Mouse (Mus musculus): ENCODE measurements at regions not wholly inside any gene's neighbourhood (a gene's known extent, or its start where the extent isn't known, plus 50 kb on each side); places are given as distances from the start of the nearest gene placed in this dataset.
A peak's percentile ranks its signal among the peaks of the same experiment; 100 is the strongest.
"Not testable (repeated sequence)": the region's sequence is repeated elsewhere in the genome, so short reads cannot be mapped to it uniquely, and the experiment has no call there.

GRCm38 (mm10) chr4:64432097-64432496 lies 385.3 kb upstream of the Tnc start:
- DNase-seq, result no peak

DNA sequence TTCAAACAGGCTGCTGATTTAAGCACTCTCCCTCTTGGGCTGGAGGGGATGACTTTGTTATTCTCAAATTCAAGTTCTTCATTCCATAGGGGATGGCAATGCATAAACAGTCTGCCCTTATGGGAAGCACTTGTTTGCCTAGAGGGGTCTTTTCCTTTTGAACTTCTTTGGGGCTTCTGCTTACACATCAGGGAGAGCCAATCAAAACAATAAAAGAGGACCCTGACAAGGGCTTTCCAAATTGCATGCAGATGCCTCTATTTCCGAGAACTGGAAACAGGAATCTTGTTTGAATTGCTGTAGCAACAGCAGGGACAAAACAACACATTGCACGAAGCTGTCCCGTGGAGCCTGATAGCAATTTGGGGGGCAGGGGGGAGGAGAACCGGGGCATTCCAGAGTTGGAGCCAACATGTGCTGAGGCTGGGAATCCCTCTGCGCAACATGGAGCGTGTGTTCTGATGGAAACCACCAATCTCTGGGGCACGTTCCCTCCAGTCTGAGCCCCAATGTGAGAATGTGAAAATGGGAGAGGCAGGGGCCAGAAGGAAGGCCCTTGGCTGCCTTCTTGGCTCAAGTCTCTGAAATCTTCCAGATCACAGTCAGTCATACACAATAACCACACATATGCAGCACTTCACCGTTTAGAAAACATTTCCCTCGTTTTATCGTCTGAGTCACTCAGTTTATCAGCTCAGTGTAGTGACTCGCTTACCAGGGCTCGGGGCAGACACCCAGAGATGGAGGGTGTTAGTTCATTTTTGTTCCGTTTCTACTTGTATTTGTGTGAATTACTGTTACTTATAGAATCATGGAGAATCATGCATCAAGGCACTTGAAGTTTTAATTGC lies 391.2 kb upstream of the Tnc start:
- DNase-seq, result no peak

- no peak for DNase-seq
These were observed 404.6 kb upstream of the Tnc start for GRCm38 (mm10) chr4:64451442-64451841.

DNA sequence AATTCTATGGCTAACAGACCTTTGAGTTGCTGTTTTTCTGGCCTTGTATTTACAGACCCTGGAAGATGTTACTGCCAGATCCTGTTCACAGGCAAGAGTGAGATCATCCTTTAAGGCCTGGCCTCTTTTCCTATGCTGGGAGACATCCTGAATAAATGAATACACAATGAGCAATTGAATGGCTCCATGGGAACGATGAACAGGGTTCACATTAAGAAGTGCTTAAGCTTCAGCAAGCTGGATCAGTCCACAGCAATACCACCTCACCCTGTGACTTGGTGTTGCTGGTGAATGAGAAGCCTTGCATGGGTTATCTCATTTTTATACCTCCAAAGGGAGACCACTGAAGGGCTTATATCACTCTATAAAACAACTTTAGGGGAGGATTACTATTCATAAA lies 405.1 kb upstream of the Tnc start:
- DNase-seq, result no peak

DNA sequence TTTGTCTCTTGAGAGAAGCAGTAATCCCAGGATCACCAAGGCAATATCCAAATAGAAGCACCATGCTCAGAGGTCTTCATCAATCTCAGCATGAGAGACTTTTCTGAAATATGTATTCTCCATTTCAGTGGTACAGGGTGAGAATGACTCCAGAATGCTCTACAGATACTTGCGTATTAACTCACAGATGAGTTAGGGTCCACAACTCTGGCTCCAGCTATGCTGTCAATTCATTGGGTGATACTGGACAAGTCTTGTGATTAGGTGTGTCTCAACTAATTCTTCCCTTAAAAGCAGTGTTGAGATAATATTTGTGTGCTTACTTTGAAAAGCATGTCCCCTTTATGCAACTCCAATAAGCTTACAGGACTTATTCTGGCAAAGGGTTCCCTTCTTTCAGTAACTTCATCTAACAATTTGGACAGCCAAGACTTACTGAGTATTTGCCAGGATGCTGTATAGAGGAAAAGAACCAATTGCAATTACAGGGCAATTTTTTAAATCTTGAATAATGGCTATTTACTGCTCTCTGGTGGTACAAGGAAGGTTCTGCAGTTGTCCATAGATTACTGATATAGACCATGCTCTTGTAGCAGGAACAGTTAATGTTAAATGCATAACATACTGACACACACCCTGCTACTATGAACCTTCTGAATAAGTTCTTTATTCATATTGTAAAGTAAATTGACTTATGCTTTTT lies 445.6 kb upstream of the Tnc start:
- no peak for DNase-seq

- not testable (repeated sequence) for DNase-seq
These were observed 450.9 kb upstream of the Tnc start for GRCm38 (mm10) chr4:64497759-64498158.

GRCm38 (mm10) chr4:64500635-64501395 lies 454.0 kb upstream of the Tnc start:
- no peak for DNase-seq

DNA sequence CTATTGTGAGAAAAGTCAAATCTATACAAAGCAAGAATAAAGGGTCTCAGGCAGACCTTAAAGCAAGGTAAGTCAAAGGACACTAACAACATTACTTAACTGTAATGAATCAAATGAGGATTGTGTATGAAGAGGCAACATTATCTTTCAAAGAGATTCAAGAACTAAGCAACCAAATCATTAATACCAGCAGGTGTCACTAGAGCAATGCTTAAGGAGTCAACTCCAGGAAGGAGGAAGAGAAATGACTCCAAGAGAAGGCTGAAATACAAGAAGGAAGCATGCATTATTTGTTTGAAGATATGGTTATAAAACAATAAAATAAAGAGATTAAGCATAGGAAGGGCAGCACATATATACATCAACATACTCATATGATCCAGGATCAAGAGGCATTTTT lies 475.1 kb upstream of the Tnc start:
- no peak for DNase-seq

DNA sequence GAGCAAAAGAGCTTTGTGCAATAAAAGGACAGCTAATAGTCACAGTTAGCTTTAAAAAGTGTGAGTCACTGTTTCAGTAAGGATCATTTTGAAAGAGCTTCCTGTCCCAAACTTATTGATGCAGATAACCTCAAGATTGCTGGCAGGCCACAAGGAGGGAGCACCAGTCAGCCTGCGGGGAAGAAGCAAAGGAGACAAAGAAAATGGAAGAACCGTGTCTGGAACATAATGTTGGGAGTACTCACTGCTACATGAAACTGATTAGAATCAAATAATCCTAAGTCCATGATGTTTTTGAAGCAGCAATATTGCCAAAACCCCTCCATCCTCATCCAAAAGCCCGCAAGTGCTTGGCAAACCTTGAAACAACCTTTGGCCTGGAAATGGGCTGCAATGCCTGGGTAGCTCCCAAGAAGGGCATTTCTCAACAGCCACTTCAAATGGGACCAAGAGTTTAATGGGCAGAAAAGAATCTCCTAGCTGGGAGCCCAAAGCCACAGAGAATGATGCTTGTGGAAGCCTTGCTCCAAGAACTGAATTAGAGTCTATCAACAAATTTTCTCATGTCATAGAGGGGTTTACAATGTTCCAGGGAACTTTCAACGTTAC lies 481.0 kb upstream of the Tnc start:
- DNase-seq, result no peak

GRCm38 (mm10) chr4:64530585-64530984 lies 483.8 kb upstream of the Tnc start:
- DNase-seq, result no peak

- peak; percentile 15 for DNase-seq
These were observed 486.2 kb upstream of the Tnc start for GRCm38 (mm10) chr4:64533019-64533418.

DNA sequence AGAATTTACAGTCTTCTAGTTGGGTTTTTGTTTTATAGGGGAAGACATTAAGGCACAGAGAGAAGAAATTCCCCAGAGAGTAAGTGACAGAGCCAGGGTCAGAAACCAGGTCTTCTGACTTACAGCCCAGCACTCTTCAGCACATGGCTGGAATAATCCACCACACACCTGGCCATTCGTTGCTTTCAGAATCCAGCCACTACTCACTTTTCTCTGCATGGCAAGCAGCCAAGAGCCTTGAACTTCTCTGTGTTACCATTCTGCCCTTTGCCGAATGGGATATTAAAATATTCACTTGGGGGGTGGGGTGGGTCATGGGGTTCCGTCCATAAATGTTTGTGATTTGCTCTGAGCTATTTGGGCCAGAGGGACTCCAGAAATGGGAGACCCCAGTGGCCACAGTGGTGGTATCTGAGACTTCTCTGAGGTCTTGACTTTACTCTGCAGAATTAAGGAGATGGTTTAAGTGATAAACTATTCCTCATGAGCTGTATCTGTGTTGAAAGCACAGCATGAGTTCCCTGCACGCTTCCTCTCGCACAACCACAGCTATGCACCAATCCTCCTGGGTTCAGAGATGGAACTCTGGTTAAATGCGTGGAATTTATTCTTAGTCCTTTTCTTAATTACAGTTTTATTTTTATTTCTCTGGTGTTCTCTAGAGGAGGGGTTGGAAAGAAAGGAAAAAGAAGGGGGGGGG lies 488.9 kb upstream of the Tnc start:
- DNase-seq, result no peak

GRCm38 (mm10) chr4:64538009-64538408 lies 491.2 kb upstream of the Tnc start:
- DNase-seq, result no peak

GRCm38 (mm10) chr4:64544576-64545185 lies 497.9 kb upstream of the Tnc start:
- DNase-seq, result no peak

DNA sequence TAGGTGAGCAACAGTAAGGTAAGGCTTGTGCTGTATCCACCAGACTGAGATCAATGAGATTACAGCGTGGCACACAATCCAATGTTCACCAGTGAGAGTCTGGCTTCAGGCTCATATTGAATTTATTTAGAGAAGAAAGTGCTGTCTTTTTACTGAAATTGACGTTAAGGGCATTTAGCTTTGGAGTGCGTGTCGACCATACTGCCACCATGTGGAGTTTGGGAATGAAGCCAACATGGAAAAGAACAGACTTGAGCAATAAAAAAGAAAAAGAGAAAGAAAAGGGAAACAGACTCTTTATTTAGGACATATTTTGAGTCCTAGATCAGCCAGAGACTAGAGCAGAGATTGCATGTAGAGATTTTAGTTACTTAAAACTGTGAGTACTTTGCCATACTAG lies 499.6 kb upstream of the Tnc start:
- no peak for DNase-seq

- no peak for DNase-seq
These were observed 515.7 kb upstream of the Tnc start for GRCm38 (mm10) chr4:64562511-64562910.

- DNase-seq, result no peak
These were observed 517.2 kb upstream of the Tnc start for GRCm38 (mm10) chr4:64563996-64564395.

GRCm38 (mm10) chr4:64570666-64571065 lies 523.9 kb upstream of the Tnc start:
- DNase-seq, result no peak

GRCm38 (mm10) chr4:64575901-64576300 lies 529.1 kb upstream of the Tnc start:
- no peak for DNase-seq

DNA sequence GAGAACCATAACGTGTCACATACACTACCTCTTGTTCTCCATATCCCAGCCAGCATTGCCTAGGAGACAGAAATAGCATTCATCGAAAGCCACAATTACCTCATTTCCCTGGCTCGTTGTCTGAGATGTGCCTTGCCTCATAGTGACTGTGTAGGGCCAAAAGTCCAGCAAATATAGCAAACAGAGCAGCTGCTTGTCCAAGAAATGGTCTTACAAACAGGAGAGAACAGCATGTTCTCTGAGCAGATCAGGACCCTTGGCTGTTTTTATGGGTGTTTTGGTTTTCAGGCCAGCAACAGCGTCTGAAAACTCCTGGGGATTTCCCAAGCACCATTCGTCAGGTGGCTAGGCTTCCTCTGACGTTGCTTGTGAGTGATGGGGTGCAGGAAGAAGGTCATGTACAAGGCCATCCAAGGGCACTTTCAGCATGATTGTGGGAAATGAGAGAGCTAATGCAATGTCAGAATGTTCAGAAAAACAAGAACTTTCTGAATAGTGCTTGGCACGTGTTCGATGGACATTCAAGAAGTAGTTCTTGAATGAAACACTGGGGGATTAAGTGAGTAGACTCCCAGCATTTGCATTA lies 528.9 kb upstream of the Pappa start:
- peak; percentile 65 for DNase-seq

DNA sequence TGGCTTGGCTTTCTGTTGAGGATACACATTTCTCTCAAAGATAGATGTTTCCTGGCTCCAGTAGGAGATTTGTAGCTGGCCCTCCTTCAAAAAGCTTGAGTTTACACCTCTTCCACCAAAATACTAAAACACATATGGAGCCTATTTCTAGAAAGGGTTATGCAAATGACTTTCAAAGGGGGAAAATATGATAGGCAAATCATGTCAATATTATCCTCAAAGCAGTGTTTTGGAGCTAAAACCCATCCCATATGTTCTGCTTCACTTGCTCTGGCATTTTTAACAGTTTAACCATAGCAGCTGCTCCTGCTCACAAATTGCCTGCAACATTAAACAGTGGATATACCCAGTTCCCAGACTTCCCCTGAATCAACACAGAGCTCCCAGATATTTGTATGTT lies 525.5 kb upstream of the Pappa start:
- no peak for DNase-seq

DNA sequence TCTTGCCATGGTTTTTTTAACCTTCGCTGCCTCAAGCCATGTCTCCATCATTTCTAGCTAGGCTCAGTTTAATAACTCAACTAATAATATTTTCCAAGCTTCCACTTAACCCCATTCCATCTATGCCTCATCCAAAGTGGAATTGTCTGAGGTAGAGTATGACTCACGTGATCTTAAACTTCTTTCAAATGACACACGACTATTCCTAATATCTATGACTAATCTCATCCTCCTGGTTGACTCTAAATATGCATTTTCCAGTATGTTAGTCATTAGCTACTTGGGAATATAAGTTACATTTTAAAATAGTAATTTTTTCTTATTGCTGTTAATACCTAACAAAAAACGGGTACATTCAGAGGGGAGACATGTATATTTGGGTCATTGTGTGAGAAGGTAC lies 524.8 kb upstream of the Pappa start:
- DNase-seq, result no peak

Measured in kidney, adult 11 months (tissue).